In genomic region chr11:100493771-100494170, GRCm38 (mm10) we compare ENCODE assay signal across 25 mouse cellular contexts. TPM values are rescaled to one million over a fixed set of nuclear protein-coding genes. Genes with fewer than 3 reads are reported as not detected.
DNase-seq lines count a peak whose midpoint lies in the region; TF ChIP-seq lines count a peak whose summit lies in the region.
"Had no signal": no experiment of that assay in that cellular context is flagged by ENCODE, and none has a peak within 500 bp of the region (broad histone marks: within the 10 kb centered on the region; RNA-seq: fewer than 3 reads in every experiment).

No protein-coding gene starts in this region.

- H3K27ac ChIP-seq in heart, adult 2 months = peak overlapping the region; percentile 43; the same call in 1 of the 2 replicates
- H3K27ac ChIP-seq: embryonic facial prominence, embryonic 15.5 days; heart, embryonic 13.5 days; hindbrain, embryonic 14.5 days; limb, embryonic 12.5 days had no signal

- no peaks in the 10 kb centered on the region for H3K36me3 ChIP-seq in heart, adult 2 months (ENCODE audit: control insufficient read depth, insufficient read depth, low read length)

- no peaks in the 10 kb centered on the region for H3K79me2 ChIP-seq in heart, adult 2 months (replicated peaks; ENCODE audit: control insufficient read depth, insufficient read depth, low read length)

- H3K9ac ChIP-seq in heart, adult 2 months (ENCODE audit: low read depth, low read length) = 0 out of 2 replicates have a peak overlapping the region, but pooled peaks have one; percentile 61
- H3K9ac ChIP-seq: embryonic facial prominence, embryonic 15.5 days; heart, embryonic 13.5 days; hindbrain, embryonic 14.5 days; limb, embryonic 12.5 days; liver, postnatal 0 days had no signal

- intact Hi-C loops in heart, adult 2 months (cut with DNase I) = no loop called here
- intact Hi-C loops in heart, postnatal 36 days (cut with DNase I) = no loop called here

- TF ChIP-seq POLR2A in heart, adult 2 months (IDR thresholded peaks at IDR 0.05; ENCODE audit: insufficient read depth, low read depth, low read length) = peak; percentile 14; the same call in 1 of the 2 replicates

- H3K4me3 ChIP-seq in heart, adult 2 months = no peak overlapping the region
- H3K4me3 ChIP-seq: embryonic facial prominence, embryonic 15.5 days; heart, embryonic 13.5 days; limb, embryonic 12.5 days had no signal

- 84% methylated on average over 12 of the region's 12 CpGs for WGBS in heart, adult 2 months

- no peaks in the 10 kb centered on the region for H3K27me3 ChIP-seq in heart, adult 2 months (ENCODE audit: control insufficient read depth, insufficient read depth, low read length)
- H3K27me3 ChIP-seq: CH12.LX; embryonic facial prominence, embryonic 15.5 days; heart, embryonic 13.5 days; limb, embryonic 12.5 days; Patski had no signal

- no peaks in the 10 kb centered on the region for H3K4me1 ChIP-seq in heart, adult 2 months (ENCODE audit: control insufficient read depth, insufficient read depth, low read length)
- H3K4me1 ChIP-seq: embryonic facial prominence, embryonic 15.5 days; heart, embryonic 13.5 days; limb, embryonic 12.5 days had no signal

- TF ChIP-seq CTCF in heart, adult 2 months (IDR thresholded peaks at IDR 0.05) = no peak

- no peak for TF ChIP-seq EP300 in heart, adult 2 months (IDR thresholded peaks at IDR 0.05; ENCODE audit: insufficient read depth, low read depth, low read length)

- peak; percentile 35 for DNase-seq in cerebellum, adult 11-12 months
- DNase-seq in cerebellum, adult 8-10 months = no peak
- DNase-seq in heart, adult 2 months = no peak
- no peak for DNase-seq in heart, postnatal 36 days
- peak; percentile 42 for DNase-seq in ES-CJ7 (ENCODE audit: low read depth, low spot score)
- peak; percentile 27 for DNase-seq in induced T-regulatory cell, adult 2 months (ENCODE audit: low read depth)
- no peak for DNase-seq in Muller cell, postnatal 12 days (ENCODE audit: inconsistent ontology term)
- DNase-seq in adrenal gland, adult 2 months = no peak
- DNase-seq: adrenal gland, postnatal 10 days; gastrocnemius, postnatal 10 days; heart, adult 18-20 months; heart, postnatal 14 days; kidney, adult 8-10 months; kidney, postnatal 10 days; liver, postnatal 0 days; lung, postnatal 14 days; right cerebral cortex, adult 18-20 months had no signal

RNA-seq across cellular contexts. Expression of gene Klhl11, which starts 21.2 kb away (rescaled TPM):
- 1 to 10 TPM; 7.2 to 8.0 TPM for total RNA-seq in heart, adult 2 months (2021)
- polyA plus RNA-seq in heart, adult 2 months (2012; rRNA removed) = 3.1 and 4.4 TPM in 2 replicates
- 1 to 10 TPM; 7.6 to 8.2 TPM for total RNA-seq in heart, postnatal 36 days (2021)
- total RNA-seq in adrenal gland, adult 2 months (2021) = 10 to 100 TPM; 47.4 to 47.5 TPM
- polyA plus RNA-seq in adrenal gland, adult 2 months (2012; rRNA removed) = 14.2 and 16.8 TPM in 2 replicates

RNA-seq across cellular contexts. Expression of gene Acly, which starts 34.0 kb away (rescaled TPM):
- 10 to 100 TPM; 25.5 to 34.6 TPM for total RNA-seq in heart, adult 2 months (2021)
- polyA plus RNA-seq in heart, adult 2 months (2012; rRNA removed) = 66.5 and 74.7 TPM in 2 replicates
- 10 to 100 TPM; 27.3 to 38.1 TPM for total RNA-seq in heart, postnatal 36 days (2021)
- total RNA-seq in adrenal gland, adult 2 months (2021) = 1,000 to 10,000 TPM; 1,249 to 2,157 TPM
- 567 and 624 TPM in 2 replicates for polyA plus RNA-seq in adrenal gland, adult 2 months (2012; rRNA removed)

RNA-seq across cellular contexts. Expression of gene Ttc25, which starts 51.6 kb away (rescaled TPM):
- total RNA-seq in heart, adult 2 months (2021) = under 1 TPM in 1 of 2 experiments, not detected in 1; 0.18 TPM
- polyA plus RNA-seq in heart, adult 2 months (2012; rRNA removed) = 0.18 and 0.37 TPM in 2 replicates
- under 1 TPM; 0.22 to 0.49 TPM for total RNA-seq in heart, postnatal 36 days (2021)
- 10 to 100 TPM in 1 of 2 experiments, 1 to 10 TPM in 1; 3.5 to 11.4 TPM for total RNA-seq in adrenal gland, adult 2 months (2021)
- 1.3 and 1.6 TPM in 2 replicates for polyA plus RNA-seq in adrenal gland, adult 2 months (2012; rRNA removed)

RNA-seq across cellular contexts. Expression of gene Klhl10, which starts 52.1 kb away (rescaled TPM):
- total RNA-seq in heart, adult 2 months (2021) = 1 to 10 TPM in 1 of 2 experiments, under 1 TPM in 1; 0.50 to 1.0 TPM
- polyA plus RNA-seq in heart, adult 2 months (2012; rRNA removed) = 0.86 and 1.8 TPM in 2 replicates
- total RNA-seq in heart, postnatal 36 days (2021) = under 1 TPM; 0.86 to 0.92 TPM
- total RNA-seq in adrenal gland, adult 2 months (2021) = under 1 TPM; 0.69 to 0.84 TPM
- polyA plus RNA-seq in adrenal gland, adult 2 months (2012; rRNA removed) = 0.17 and 0.38 TPM in 2 replicates
- total RNA-seq: common myeloid progenitor, adult 5-6 weeks had no signal
- polyA plus RNA-seq: activated CD4-positive, CD25-positive, alpha-beta regulatory T cell, adult 4 months had no signal

RNA-seq across cellular contexts. Expression of gene Nt5c3b, which starts 52.2 kb away (rescaled TPM):
- 10 to 100 TPM; 23.5 to 24.1 TPM for total RNA-seq in heart, adult 2 months (2021)
- polyA plus RNA-seq in heart, adult 2 months (2012; rRNA removed) = 44.0 and 63.3 TPM in 2 replicates
- total RNA-seq in heart, postnatal 36 days (2021) = 10 to 100 TPM; 29.7 to 29.8 TPM
- total RNA-seq in adrenal gland, adult 2 months (2021) = 10 to 100 TPM; 54.3 to 58.7 TPM
- polyA plus RNA-seq in adrenal gland, adult 2 months (2012; rRNA removed) = 43.0 and 46.0 TPM in 2 replicates

Comparison
In these comparisons a context has a peak if more than half of its experiments do, and no peak if none do; other contexts are left out.
1. DNase-seq: peak in cerebellum, adult 11-12 months (single experiment), ES-CJ7 (single experiment) and induced T-regulatory cell, adult 2 months (single experiment); none in cerebellum, adult 8-10 months (single experiment), heart, adult 2 months (0 of 2), heart, postnatal 36 days (0 of 2), Muller cell, postnatal 12 days (single experiment) and adrenal gland, adult 2 months (single experiment).
2. RNA of gene Klhl11, which starts 21.2 kb away (total RNA-seq): 47.4 to 47.5 TPM in adrenal gland, adult 2 months; 7.6 to 8.2 TPM in heart, postnatal 36 days and 7.2 to 8.0 TPM in heart, adult 2 months; every median in the first group is over 4 times any median in the second.
3. RNA of gene Acly, which starts 34.0 kb away (total RNA-seq): 1,249 to 2,157 TPM in adrenal gland, adult 2 months; 27.3 to 38.1 TPM in heart, postnatal 36 days and 25.5 to 34.6 TPM in heart, adult 2 months; every median in the first group is over 10 times any median in the second.